Mouse (Mus musculus) erythroblast, embryonic 14.5 days (primary cell): Measurements from ENCODE around the gene Tead3.

Experiments
- GATA1 ChIP-seq: IDR thresholded peaks from 2 replicates; pipeline ENCODE4 v1.6.1; 2012; ENCODE audit warnings: low read length, inconsistent platforms, mixed read lengths
- TAL1 ChIP-seq: IDR thresholded peaks from 3 replicates; pipeline ENCODE4 v1.6.1; 2012; ENCODE audit warnings: low read length, inconsistent platforms, mixed read lengths

GRCm38 (mm10) chr17:28344670-28345069 lies 5.9 kb downstream of the Tead3 start:
- TF ChIP-seq TAL1 (no peak), GATA1 (no peak)
